Mouse (Mus musculus): ENCODE data around the gene Akap6.

- TF ChIP-seq CTCF (IDR thresholded peaks at IDR 0.05; ENCODE audit: borderline replicate concordance, insufficient read depth, low read depth, low read length) (no peak), POLR2A (IDR thresholded peaks at IDR 0.05; ENCODE audit: borderline replicate concordance, insufficient read depth, low read length) (peak; percentile 49; the same call in 1 of the 2 replicates)
Measured at GRCm38 (mm10) chr12:52699146-52699545, at the start of gene Akap6.
